Mouse (Mus musculus) skeletal muscle tissue, adult 2 months (tissue): ENCODE measurements around the gene Haspin.
"Not testable (repeated sequence)": the region's sequence is repeated elsewhere in the genome, so short reads cannot be mapped to it uniquely, and the experiment has no call there.

Experiments used
- DNase-seq: peaks from one replicate; pipeline ENCODE4 v3.0.0-alpha.2; 2012; ENCODE audit warnings: low read depth, low spot score

The Haspin gene

DNA sequence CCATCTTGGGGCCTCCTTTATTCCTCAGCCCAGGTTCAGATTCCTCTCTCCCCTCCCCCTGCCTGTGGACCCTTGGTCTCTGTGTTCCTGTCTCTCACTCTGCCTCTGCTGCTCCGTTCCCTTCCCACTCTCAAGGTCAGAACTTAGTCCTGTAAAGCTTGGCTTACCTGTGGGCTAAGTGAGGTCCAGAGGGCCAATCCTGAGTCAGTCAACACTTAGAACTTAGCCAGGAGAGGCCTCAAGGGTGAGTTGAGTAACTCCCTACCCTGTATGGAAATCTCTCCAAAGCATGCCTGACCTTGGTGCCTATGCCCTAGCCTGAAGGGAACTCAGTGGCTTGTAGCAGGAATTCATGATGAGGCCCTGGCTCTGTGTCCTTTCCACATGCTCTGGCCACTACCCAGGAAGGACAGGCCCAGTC lies 6.2 kb upstream of the Haspin start:
- peak; percentile 32 for DNase-seq

DNA sequence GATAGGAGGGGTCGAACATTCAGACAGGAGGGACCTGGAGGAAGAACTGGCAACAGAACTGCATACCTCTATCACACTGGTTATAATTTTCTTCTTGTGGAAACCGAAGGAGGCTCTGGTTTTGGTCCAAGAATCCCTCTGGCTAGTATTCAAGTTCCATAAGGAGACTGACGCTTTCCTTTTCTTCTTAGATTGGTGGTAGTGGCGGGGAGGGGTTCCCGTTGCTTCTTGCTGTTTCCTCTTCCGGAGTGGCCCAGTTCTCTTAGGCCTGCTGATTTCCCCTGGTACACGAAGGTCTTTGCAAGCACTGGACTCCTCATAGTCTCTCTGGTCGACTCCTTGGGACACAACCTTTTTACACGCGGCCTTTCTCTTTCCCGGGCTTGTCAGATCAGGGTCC lies 978 bp downstream of the Haspin start:
- DNase-seq: no peak

DNA sequence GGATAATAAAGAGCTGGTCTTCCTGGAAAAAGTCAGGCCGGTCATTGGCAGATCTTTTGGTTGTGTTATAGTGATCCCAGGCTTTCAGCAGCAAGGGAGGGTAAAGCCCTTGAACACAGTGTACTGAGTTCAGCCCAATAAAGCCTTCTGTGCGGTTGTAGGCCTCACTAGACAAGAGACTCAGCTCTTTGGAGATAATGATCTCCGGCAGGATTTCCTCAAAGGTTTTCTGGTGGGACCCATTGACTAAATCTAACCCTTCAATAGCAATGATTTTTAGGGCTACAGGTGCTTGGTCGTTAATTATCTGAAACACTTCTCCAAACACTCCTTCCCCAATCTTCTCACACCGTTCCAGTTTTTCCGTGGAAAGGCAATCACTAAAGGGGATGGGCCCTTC lies 1.5 kb downstream of the Haspin start:
- no peak for DNase-seq

DNA sequence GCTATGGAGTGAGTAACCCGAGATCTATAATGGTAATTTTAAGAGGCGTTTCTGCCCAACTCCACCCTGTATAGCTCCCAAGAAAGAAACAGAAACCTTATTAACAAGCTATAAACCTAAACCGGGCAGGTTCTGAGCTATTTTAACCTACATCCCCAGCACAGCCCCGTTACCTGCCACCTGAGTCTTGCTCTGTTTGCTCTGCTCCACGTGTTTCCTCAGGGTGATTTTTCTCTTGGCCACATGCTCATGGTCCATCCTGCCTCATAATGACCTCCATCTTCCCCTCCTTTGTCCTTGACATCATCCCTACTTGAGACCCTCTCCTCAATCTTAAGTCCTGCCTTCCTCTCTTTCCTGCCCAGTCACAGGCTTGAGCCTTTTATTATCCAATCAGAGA lies 3.9 kb downstream of the Haspin start:
- DNase-seq: no peak

DNA sequence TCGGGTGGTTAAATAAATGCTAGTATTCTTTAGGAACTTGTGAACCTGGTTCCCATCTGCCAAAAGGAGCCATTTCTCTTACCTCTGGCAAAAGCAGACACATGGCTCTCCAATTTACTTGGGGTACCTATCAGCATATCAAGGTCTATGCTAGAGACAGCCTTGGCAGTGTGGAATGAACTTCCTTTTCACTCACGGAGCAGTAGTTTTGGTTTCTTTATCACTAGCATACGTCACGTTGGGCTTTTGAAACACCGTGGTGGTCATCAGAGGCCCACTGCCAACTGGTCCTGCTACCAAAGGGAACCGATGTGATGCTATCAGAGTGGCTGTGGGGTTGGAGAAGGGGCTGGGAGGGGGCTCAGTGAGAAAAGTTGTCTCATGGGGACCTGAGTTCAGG lies 5.1 kb downstream of the Haspin start:
- no peak for DNase-seq

DNA sequence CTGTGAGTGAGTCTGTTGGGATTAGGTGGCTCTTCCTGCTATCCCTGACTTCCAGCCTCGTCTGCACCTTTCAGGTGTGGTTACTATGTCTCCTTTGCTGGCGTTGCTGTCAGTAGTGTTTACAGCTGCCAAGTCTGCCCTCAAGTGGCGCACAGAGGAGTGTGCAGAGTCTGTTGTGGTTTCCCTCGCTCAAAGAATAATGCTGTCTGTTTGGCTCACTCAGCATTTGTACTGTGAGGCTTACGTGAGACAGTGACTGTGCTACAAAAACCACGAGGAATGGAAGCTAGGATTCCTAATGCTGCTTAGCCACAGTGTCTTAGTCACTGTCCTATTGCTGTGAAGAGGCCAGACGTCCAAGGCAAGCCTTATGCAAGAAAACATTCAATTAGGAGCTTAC lies 7.1 kb downstream of the Haspin start:
- DNase-seq: no peak

DNA sequence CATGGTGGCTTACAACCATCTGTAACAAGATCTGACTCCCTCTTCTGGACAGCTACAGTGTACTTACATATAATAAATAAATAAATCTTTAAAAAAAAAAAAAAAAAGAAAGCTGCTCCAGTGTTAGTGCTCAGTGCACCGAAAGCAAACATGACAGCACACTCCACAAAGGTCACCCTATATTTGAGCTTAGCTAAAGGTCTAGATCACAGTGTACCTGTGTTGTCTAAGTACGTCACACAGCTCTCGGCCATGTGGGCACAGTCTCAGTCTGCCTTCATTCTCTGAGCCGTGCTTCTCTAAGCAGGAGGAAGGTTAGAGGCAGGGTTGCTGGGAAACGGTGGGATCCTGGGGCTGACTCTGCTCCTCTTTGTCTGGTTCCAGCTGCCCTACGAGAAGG lies 11.6 kb downstream of the Haspin start:
- DNase-seq: no peak

DNA sequence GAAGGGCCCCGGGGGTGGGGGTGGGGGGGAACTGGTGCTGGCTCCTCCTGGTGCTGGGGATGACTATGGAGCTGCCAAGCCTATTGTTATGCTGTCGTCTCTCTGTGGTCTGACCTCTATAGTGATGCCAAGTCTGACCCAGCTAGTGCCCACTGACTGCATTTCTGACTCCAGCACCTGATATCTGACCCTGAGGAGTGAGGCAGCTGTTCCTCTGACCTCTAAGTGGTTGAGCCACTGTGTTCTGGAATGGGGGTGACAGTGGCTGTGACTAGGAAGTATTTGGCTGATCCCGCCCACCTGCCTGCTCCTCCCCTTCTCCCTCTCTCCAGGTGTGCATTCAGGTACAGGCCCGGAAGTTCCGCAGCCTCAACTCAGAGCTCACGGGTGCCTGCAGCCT lies 26.7 kb downstream of the Haspin start:
- no peak for DNase-seq

DNA sequence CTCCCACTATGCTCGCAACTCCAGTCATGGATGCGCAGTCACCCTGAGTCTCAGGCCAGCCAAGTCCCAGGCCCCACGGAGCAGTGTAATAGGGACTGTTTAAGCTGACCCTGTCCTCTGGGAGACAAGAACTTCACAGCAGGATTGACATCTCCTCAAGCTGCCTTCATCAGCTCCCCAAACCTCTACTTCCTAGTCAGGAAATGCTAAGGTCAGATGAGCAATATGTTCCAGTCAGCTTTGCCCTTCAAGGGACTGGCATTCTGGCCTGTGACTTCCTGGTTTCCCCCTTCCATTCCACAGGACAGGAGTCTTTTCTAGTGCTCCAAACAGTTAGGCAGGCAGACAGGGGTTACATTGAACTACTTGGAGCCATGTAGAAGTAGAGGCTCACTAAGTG lies 28.2 kb downstream of the Haspin start:
- DNase-seq: no peak

DNA sequence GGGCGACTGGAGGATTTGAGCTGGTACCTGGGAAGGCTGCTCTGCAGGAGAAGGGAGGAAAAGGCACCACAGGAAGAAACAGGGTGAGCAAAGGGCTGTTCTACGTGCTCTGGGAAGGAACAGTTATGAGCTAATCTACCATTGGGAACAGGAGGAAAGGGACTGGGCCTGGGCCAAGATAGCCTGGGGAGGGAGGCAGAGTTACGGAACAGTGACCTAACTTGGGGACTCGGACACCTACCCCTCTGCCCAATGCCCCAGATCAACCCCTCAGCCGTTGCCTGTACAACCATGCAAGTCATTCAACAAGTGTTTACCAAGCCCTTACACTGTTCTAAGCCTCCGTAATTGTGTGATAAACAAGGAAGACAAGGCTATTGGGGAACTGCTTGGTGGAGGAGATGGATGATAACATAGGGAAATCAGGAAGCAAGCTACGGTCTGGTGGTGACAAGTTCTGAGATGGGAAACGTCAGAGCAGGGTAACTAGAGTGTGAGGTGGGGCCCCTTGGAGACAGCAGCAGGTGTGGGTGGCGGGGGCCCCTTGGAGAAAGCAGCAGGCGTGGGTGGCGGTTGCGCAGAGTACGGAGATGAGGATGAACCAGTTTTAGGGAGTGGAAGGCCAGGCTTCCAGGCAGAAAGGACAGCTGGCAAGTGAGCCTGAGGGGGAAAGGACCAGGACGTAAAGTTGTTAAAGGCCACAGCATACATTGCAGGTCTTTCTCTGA lies 29.0 kb downstream of the Haspin start:
- DNase-seq: no peak

DNA sequence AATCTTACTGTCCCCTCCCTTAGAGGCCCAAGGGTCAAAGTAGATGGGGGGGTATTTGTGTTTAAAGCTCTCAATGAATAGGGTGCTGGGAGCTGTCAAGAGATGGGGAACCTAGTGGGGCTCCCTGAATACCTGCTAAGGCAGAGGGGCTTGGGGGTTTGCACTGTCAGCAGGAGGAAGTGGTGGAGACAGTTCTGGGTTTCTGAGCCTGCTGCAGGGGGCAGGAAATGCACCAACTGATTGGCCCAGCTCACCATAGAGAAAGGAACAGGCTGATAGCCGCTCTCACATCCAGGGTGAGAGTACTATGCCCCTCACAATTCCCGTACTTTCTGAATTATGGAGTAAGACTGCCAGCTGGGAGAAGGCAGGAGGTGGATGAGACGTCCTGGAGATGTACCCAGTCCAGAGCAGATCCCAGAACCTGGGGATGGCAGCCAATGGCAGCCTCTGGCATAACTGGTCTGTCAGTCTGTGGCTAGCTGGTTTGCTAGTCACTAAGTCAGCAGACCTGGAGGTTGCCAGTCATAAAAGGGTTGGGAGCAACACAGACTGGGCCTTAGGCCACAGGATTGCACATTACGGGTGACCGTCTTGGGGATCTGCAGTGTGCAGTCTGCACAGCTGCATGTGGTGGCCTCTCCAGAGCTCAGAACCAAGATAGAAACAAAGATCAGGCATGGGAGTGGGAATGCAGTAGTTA lies 29.7 kb downstream of the Haspin start:
- no peak for DNase-seq

DNA sequence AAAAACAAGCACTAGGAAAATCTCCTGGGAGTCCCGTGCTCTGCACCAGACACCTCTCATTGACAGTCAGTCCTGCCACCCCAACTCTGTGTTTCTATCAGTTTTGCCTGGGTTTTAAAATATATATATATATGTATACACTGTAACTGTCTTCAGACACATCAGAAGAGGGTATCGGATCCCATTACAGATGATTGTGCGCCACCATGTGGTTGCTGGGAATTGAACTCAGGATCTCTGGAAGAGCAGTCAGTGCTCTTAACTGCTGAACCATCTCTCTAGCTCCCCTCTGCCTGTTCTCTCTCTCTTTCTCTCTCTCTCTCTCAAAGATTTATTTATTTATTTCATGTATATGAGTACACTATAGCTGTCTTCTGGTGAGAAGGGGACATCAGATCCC lies 30.7 kb downstream of the Haspin start:
- not testable (repeated sequence) for DNase-seq

DNA sequence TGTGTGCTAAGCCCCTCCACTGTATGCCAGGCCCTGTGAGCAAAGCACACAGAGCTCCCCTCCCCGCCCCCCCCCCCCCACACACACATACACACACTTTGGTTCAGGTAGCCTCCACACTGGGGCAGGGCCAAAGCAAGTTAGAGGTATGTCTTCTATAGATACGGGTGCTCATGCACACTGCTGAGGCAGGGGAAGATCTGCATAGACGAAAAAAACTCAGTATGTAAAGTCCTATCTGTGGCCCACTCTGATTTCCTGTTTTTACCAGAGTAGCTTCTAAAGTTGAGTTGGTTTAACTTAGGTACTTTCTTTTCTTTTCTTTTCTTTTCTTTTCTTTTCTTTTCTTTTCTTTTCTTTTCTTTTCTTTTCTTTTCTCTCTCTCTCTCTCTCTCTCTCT lies 32.8 kb downstream of the Haspin start:
- DNase-seq: no peak

DNA sequence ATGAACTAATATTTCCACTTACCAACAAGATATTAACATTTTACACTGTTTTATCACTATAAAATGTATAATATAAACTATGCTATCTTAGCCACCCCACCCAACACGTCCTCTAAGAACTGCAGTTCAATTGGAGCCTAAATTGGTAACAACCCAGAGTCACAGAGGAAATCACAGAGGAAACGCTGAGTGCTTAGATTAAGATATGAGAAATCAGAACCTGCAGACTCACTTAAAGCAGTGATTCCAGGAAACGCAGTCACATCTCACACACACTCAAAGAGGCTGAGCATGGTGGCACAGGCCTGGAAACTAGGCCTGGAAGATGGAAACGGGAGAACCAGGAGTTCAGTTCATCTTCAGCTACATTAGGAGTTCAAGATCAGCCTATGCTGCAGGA lies 36.8 kb downstream of the Haspin start:
- DNase-seq: no peak

DNA sequence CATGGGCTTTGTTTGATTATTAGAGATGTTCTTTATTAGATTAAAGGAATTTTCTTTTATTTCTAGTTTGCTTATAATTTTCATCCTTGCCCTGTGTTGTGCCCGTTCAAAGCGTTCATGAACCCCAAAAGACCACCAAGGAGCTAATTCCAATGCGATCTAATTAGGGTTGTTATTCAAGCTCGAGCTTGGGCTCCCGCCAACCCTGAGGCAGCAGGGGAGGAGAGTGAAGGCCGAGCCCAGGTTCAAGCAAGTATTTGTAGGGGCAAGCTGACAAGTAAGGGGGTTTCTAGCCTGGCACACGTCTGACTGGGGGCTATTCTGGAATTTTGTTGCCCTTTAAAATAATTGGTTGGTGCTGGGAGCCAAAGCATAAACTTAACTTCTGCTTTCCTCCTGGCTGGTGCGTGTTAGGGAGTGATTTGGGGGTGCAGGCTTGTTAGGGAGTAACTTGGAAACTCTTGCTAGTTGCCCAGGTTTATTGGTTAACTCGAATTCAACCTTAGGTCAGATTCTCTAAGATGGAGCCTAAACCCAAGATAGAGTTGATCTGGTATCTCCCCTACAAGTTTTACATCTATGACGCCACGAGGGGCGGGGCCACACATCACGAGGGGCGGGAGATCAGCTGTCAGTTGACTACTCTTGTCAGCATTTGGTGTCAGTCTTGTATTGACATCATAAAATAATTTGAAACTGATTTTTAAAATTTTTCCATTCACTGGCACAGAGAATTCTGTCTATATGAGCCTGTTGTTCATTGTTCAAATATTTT lies 37.9 kb downstream of the Haspin start:
- no peak for DNase-seq

DNA sequence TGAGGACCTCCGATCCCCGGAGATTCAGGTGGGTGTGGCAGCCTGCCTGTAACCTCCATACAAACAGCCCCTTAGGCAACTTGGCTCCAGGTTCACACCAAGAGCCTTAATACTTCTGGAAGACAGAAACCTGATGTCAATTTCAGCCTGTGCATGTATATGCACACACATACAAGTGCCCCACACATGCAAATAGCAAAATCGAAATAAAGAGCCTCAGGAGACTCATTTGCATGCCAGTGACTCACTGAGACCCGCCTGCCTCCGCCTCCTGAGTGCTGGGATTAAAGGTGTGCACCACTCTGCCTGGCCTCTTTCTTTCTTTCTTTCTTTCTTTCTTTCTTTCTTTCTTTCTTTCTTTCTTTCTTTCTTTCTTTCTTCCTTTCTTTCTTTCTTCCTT lies 39.2 kb downstream of the Haspin start:
- no peak for DNase-seq

DNA sequence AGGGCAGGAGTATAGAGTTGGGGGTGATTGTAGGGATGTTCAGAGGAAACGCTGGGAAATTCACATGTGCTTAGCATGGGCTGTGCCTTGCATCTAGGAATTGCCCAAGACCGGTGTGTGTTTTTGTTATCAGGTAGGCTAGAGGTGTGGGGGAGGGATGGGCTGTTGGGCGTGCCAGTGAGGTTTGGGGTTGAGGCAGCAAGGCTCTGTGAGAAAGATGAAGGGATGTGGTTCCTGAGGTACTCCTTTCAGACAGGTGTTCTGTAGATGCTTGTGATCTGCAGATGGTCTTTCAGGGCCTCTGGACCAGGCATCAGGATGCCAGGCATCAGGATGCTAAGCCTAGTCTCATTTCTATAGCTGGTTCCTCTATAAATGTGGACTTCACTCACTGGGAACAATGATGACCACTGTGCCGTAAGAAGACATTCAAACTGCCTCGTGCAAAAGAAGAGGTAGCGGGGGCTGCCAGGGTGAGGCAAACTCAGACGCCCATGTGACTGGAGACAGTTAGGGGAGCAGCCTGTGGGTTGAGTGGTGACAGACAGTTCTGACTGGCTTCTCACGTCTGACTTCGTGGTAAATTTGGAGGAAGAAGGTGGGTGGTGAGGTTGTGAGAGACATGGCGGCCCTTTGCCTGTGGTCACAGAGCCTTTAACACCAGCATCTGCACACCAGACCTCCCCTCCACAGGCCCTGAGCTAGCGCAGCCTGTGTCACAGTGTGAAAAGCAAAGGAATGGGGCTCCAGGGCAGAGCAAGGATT lies 43.7 kb downstream of the Haspin start:
- DNase-seq: no peak

DNA sequence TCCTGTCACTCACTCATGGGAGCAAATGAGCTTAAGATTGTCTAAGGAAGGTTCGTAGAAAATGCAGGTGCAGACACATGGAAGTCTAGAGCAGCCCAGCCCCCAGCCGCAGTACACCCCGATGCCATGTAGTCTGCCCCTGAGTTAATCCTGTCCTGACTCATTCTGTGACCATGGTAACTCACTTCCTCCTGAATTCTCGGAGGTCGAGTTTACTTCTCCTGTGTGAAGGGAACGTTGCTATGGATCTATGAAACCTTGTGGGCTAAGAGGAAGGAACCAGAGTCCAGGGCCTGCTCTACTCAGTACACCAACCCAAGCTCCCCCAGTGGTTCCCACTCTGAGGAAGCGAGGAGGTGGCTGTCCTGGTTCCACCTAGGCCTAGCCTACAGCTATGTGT lies 45.2 kb downstream of the Haspin start:
- no peak for DNase-seq

DNA sequence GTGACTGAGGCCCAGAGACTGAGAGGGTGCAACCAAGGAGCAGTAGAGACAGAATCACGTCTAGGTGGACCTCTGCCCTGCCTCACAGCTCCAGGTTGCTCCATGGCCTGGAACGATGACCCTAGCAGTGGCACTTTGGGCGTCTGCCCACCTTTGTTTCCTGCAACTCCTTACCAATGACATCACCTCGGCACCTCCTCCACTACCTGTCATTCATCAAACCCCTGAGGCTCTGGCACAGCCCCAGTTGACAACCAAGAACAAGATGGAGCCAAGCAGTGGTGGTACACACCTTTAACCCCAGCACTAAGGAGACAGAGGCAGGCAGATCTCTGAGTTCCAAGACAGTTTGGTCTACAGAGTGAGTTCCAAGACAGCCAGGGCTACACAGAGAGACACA lies 46.0 kb downstream of the Haspin start:
- no peak for DNase-seq

DNA sequence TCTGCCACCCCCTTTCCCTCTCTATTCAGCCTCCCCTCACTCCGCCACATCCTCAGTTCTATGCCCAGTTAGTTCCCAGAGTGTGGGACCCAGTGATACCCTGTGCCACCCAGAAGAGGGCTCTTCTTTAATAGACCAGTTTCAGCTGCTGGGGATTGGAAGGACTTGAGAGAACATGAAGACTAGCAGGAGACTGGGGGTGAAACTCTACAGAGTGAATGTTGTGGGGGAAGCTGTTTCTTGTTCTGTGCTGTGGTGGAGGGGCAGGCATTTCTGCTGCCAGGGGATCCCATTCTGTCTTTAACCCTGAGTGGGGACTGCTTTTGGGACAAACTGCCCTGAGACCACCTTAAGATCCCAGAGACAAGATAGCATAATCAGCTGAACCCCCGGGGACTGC lies 47.3 kb downstream of the Haspin start:
- DNase-seq: no peak

DNA sequence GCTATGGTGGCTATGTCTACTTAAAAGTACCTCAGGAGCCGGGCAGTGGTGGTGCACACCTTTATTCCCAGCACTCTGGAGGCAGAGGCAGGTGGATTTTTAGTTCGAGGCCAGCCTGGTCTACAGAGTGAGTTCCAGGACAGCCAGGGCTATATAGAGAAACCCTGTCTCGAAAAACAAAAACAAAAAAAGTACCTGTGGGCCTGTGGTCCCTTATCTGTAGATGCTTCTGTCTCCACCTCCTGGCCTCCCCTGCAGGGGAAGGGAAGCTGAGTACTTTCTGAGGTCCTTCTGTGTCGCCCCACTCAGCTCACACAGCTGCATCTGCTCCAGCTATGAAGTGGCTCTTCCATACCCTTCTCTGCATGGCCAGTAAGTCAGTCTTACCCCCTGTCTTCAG lies 47.8 kb downstream of the Haspin start, which contains the start of gene Itgae:
TSS of gene Itgae (plus strand) at position 301 of the 400 bp plus-strand sequence.
- DNase-seq: no peak
